Mouse (Mus musculus): Measurements from ENCODE around the gene Crcp.
"Not testable (repeated sequence)": the region's sequence is repeated elsewhere in the genome, so short reads cannot be mapped to it uniquely, and the experiment has no call there.

Gene Crcp

DNA sequence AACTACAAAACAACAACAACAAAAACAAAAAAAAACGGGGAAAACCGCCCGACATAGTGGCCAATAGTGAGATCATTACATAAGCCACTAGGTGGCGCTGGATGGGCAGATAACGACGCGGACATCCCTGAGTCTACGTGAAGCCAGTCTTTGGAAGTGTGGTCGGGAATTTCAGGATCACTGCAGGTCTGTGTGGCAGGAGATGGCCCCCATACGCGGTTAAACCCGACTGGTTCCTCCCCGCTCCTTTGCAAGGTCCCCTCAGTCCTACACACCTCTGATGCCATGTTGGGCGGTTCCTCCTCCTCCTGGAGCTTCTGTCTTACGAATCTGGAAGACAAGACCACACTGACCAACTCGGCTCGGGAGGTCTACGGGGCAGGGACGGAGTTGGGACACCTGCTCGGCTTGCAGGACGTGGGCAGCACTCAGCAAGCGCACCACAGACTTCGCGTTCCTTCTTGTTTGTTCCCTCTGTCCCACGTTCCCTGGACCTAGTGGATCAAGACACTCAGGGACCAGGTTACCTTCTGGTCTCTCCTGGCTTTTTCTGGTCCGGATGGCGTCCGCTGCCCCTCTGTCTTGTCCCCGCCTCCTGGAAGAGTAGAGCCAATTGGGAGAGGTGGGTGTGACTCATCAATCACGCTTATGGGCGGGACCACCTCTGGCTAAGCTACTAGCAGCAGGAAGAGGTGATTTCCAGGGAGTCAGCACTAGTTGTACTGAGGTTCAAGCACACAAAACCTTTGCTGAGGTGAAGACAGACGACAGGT is 5.1 kb upstream of the Crcp start:
- peak; percentile 93 for ATAC-seq (ENCODE audit: low TSS enrichment)

DNA sequence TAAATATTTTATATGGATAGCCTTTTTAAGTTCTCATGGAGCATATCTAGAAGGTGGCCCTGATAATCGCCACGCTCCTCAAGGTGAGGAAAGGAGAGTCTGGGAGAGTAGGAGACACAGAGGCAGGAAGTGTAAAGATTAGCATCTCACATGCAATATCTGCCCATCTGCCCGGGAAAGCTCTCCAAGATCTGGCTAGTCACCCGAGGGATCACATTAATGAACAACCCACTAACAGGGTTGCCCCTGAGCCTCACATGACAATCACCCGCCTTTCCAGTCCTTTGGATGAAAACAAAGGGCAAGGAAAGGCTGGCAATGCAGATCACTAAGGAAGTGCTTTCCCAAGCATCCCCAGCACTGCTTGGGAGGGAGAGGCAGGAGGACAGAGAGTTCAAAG is 2.0 kb upstream of the Crcp start:
- no peak for ATAC-seq (ENCODE audit: low TSS enrichment)

DNA sequence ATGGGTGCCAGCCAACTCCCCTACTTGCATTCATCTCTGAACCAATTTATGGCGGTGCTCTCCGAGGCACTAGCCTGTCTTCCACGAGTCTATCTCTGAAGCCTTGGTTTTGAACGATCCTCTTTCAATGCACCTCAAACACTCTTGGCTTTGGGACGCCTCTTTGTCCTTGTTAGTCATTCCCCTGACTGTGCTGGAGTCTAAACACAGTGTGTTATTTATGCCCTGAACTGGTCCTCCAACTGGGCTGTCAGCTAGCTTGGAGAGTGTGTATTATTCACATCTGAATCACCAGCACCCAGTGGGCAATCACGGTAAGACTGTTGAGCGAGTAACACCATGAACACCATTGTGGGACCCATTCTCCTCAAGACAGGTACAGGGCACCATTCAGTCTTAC is 1.4 kb upstream of the Crcp start:
- ATAC-seq (ENCODE audit: low TSS enrichment): no peak

DNA sequence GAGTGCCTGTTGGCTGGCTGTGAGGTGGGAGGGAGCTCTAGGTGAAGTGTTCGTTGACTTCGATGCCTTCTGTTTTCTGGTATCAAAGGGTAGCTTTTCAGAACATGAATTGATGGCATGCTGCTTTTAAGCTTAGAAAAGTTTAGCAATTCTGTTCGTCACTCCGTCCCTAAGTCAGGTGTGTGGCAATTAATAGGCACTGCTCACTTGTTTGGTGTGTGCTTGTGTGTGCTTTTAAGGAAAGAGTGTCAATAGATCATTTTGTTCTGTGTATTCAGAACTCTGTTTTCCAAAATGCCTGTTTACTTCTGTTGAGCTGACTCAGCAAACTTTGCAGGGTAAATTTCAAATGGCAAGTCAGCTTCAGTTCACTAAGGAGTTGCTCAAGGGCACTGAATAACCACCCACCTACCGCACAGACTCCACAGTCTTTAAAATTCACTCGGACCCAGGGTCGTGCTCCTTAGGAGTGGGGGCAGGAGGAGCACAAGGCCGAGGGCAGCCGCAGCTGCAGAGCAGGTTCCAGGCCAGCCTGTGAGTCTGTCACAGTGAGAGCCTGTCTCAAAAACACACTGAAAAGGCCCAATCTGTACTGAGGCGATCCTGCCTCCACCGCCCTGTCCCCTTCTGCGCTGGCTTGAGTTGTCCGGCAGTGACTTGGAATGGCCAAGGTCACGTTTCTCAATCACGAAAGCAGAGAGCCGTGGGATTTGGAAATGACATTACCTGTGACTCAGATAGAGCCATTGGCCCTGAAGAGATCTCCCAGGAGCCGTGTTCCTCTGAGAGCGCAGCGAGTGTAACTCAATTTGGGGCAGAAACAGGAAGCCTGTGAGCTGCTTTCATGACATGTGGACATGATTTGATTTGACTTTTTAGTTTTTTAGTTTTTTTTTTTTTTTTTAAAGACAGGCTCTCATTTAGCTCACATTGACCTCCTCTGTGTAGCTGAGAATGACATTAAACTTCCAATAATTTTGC is 2.6 kb downstream of the Crcp start:
- no peak for ATAC-seq (ENCODE audit: low TSS enrichment)

DNA sequence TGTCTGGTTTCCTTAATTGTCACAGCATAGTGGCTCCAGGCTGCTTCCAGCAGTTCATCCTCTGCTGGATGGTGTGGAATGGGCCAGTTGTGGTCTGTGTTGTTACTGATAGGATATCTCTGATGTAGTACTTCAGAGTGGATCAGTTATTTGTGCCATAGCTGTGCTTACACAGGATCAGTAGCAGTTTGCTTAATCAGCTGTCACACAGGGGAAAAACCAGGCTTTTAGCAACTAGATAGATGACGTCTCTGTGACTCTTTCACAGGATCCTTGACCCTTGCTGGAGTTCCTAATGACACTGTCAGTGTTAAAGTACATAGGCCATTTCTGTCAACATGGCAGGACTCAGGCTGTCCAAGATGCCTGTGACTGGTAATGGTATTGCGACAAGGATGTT is 4.8 kb downstream of the Crcp start:
- ATAC-seq (ENCODE audit: low TSS enrichment): no peak

DNA sequence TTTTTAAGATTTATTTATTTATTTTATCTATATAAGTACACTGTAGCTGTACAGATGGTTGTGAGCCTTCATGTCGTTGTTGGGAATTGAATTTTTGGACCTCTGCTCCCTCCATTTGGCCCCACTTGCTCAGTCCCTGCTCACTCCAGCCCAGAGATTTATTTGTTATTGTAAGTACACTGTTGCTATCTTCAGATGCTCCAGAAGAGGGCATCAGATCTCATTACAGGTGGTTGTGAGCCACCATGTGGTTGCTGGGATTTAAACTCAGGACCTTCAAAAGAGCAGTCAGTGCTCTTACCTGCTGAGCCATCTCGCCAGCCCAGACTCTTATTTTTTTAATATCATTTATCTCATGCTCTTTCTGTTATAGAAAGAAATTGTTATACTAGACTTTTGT is 7.2 kb downstream of the Crcp start:
- ATAC-seq (ENCODE audit: low TSS enrichment): not testable (repeated sequence)

DNA sequence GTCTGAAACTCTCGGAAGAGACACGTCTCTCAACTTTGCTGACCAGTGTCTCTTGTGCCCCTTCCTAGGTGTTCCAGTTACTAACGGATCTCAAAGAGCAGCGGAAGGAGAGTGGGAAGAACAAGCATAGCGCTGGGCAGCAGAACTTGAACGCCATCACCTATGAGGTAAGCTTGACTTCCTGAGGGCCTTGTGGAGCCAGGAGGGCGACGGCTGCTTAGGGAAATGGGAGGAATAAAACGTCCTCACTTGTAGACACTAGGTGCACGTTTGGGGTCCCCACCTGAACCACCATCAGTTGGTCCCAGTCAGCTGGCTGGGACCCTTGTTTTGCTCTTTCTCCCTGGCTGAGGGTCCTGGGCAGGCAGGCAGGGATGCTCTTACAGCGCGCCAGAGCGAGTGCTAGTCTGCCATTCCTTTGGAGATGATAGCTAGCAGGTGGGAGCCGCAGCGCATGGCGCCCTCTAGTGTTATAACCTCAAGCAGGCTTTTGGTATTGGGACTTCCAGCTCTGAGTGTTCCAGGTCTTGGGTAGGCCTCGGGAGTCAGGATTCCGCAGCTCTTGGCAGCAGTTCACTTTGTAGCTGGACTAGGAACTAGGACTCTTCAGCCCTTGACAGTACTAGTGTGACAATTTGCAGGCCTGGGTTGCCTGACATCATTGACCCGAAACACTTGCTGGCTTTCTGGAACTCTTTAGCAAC is 8.8 kb downstream of the Crcp start:
- no peak for ATAC-seq (ENCODE audit: low TSS enrichment)

DNA sequence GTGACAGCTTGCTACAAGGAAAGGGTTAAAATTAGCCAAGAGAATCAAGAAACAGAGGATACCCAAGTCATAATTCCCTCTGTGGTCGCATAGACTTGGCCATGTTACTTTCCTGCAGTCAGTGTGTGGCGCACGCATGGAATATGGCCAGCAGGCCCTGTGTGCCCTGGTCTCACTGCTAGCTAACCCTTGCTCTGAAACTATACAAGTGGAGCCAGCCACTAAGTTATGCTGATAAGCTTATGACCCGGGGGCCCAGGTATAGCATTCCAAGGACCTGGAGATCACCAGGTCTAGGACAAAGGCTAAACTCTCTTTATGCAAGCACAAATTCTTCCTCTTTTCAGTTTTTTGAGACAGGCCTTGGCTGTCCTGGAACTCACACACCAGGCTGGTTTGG is 11.7 kb downstream of the Crcp start:
- no peak for ATAC-seq (ENCODE audit: low TSS enrichment)

DNA sequence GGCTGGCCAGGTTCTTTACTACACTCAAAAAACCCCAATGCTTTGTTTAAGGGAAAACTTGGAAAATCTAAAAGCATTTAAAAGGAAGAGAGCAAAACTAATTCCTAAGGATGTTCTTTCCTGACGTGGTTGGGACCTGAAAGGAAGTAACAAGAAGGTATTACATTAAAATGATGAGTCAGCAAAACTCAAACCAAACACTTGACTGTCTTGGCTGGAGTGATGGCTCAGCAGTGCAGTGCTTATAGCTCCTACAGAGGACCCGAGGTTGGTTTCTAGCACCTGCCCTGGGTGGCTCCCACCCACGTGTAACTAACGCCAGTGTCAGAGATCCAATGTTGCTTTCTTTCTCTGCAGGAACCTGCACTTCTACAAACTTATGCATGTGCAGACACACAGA is 12.2 kb downstream of the Crcp start:
- ATAC-seq (ENCODE audit: low TSS enrichment): no peak

DNA sequence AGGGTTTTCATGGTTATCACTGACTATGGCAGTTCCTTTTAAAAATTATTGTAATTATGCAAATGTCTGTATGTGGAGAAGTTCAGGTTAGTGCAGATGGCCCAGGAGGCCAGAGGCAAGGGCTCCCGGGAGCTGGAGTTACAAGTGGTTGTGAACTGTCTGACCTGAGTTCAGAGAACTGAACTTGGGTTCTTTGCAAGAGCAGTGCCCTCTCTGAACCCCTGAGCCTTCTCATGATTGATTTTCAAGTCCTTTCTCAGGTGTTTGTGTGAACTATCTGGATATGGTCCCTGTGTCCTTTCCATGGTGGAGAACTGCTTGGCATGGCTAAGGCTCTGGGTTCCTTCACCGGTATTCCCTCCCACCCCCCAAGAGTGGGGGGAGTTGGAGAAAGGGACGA is 14.7 kb downstream of the Crcp start:
- no peak for ATAC-seq (ENCODE audit: low TSS enrichment)

DNA sequence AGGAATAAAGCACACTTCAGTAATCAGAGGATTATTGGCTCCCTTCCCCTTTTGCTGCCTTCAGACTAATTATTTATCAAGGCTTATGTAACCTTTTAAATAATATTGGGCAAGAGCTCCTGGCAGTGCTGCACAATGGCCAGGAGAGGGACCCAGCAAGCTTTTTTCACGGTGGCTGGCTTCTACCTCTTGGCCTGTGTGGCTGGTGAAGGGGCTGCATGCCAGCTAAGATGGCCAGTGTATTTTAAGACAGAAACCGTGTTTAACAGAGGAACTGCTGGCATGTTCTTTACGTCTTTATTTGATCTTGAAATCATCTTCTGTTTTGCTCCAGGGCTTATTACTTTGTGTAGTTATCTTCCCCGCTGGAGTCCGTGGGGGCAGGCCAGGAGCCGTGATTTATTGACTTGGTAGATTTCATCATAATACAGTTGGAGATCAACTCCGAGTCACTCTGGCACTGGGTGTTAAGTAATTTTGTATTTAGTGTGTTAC is 15.2 kb downstream of the Crcp start:
- peak; percentile 66 for ATAC-seq (ENCODE audit: low TSS enrichment)

DNA sequence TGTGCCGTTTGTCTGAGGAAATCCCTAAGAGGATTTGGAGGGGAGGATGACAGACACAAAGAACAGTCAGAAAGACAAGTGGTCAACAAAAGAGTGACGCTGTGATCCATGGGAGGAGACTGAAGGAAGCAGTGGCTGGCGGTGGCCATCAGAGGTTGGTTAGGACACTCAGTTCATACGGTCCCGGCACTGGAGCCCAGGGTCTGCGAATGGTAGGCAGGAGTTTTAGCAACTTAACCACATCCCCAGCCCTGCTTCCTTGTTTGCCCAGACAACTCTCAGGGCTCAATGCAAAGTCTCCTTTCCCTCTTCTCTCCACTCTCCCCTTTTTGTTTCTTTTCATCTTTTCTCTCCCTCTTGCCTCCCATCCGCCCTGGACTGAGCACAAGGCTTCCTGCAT is 17.0 kb downstream of the Crcp start:
- ATAC-seq (ENCODE audit: low TSS enrichment): no peak

DNA sequence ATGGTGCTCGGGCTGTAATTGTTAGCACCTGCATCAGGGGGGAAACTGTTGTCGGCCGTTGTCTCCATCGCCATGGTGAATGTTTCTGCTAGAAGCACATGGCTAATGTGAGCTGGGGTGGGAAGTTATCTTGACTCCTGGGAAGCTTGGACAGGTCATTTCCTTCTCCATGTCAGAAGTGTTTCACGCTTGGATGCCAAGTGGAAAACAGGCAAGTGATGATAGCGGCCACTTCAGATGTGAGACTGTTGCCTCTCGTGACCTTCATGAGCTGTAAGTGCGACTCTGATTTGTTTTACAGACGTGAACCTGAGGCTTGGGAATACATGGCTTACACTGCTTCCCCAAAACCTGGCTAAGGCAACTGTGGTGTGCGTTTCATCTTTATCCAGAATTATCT is 17.5 kb downstream of the Crcp start:
- ATAC-seq (ENCODE audit: low TSS enrichment): no peak

DNA sequence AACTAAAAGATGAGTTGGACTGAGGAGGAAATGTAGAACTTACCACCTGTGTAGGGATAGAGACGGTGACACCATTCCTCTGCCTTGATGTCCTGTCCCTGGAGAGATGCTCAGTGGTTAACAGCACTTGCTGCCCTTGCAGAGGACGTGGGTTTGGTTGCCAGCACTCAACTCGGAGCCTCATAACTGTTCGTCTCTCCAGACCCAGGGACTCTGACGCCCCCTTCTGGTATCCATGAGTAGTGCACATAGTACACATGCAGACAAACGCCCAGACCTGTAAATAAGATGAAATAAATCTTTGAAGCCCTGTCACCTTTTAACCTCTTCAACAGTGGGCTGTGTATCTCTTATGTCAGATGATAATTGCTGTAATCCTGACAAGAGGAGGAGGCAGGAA is 17.9 kb downstream of the Crcp start:
- ATAC-seq (ENCODE audit: low TSS enrichment): no peak

DNA sequence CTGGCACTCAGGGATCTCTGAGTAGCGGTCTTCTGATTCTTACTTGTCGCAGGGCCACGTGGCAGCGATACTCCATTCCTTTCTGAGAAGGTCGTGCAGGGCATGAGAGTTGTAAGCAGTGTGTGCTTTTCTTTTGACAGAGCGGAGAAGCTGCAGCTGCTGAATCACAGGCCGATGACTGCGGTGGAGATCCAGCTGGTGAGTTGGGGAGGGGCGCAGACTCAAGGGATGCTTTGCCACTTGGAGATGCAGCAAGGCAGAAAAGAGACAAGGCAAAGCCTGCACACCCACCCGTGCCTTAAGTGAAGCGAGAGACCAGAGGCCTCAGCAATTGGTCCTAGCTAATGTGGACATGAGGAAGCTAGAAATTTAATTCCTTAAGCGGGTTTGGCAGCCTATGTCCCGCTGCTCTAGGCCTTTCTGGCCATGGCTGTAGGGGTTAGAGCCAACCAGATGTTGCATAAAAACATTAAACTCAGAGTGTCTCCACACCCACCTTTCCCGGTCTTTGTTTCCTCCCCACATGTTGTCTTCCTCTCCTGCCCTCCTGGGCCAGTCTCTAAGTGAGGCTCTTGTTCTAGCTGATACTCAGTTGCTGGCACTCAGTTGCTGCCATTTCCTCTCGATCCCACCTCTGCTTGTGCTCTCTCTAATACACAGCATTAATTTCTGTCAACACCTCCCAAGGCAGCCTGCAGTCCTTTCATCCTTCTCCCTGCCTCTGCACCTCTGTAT is 19.9 kb downstream of the Crcp start:
- no peak for ATAC-seq (ENCODE audit: low TSS enrichment)

DNA sequence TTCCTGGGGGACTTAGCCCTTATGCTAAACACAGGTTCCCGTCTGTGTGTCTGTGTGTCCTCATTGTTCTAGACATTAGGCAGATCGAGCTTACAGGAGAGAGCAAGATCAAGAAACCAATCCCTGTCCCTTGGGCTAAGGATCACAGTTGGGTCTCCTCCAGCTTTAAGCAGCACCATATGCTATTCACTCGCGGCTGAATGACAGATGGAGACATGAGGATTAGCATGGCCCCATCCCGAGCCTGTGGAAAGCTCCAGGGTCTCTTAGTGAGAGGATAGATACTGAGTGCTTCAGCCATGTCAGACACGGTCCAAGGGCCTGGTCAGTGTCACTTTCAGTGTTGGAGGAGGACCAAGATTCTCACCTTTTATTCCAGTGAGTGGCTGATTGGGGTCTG is 21.3 kb downstream of the Crcp start:
- no peak for ATAC-seq (ENCODE audit: low TSS enrichment)

DNA sequence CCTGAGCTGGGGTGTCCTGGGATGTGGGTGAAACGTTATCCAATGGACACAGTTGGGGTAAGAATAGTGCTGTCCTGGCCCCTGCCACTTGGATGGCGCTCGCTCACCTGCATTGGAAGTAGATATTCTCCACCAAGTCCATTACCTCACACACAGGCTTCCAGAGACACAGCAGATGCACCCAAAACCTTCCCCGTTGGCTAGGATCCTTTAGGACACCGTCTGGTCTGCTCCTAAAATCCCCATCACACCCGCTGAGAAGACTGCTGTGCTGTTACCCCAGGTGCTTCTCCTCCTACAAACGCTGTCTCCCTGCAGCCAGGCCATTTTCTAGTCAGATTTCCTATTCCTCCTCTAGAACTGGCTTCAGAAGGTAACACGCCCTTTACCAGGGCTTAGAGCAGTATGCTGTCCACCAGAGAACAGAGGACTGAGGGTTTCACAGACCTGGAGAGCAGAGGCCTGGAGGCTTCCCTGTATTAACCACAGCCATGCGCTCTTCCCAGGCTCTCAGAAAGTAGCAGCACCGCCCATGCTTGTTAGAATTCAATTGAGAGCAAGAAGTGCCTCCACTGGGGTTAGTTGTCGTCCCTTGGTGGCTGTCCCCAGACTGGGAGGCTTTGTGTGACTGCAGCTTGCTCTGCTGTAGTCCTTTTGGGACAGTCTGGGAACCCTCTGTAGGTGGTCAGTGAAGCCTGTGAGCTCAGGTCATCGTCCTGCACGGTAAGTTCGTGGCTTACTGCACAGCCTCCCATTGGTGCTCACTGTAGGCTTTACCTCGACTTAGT is 22.2 kb downstream of the Crcp start:
- no peak for ATAC-seq (ENCODE audit: low TSS enrichment)

DNA sequence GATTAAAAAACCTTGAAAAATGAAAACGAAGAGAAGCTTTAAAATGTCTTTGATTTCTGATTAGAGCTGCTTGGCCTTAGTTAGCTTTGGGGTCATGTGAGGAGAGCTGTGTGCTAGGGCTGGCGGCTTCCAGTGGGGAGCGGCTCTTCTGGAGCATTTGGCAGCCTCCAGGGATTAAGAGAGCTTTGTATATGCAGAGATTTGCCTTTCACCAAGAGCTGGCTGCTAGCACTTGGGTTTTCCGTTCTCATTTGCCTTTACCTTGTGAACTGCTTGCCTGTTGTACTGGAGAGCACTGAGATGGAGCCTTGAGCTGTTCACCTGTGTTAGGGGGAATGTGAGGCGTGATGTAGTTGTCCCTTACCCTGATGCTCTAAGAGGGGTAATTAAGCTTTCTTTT is 23.4 kb downstream of the Crcp start:
- ATAC-seq (ENCODE audit: low TSS enrichment): 0 out of 2 replicates have a peak, but pooled peaks have one; percentile 31

DNA sequence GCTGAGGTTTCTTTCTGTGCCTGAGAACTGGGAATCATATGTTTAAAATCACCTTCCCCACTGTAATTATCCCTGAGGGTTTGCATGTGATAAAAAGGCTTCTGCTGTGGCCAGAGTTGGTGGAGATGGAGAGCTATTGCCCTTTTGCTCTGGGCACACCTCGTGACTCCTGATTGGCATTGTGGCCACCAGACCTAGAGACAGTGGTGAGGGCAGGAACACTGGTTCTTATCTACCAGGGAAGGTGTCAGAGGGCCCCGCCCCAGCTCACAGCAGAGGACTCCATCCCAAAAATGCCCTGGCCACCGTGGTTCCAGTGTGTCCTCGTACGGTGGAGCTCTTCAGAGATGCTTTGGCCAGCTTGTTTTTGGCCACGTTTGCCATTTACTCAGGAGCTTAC is 23.9 kb downstream of the Crcp start:
- no peak for ATAC-seq (ENCODE audit: low TSS enrichment)

DNA sequence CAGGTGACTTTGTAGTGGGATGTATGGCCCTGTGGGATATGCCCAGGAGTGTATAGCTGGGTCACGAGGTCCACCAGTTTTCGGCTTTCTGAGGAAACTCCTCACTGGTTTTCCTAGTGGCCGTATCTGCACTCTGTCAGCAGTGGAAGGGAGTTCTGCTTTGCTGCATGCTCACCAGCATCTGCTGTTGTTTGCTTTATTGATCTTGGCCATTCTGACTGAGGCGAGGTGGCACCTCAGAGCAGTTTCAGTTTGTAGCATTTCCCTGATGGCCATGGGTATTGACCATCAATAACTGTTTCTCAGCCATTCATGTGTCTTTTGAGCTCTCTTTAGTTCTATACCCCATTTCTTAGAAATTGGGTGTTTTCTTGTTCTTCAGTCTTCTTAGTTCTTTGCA is 26.6 kb downstream of the Crcp start:
- ATAC-seq (ENCODE audit: low TSS enrichment): no peak

DNA sequence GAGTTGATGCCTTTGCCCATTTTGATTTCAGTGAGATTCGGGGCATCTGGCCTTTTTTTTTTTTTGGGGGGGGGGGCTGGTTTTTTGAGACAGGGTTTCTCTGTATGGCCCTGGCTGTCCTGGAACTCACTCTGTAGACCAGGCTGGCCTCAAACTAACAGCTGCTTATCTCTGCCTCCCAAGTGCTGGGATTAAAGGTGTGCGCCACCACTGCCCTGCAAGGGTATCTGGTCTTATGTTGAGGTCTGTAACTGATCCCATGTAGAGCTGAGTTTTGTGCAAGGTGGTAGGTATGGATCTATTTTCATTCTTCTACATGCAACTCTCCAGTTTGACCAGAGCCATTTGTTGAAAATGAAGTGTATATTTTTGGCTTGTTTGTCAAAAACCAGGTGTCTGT is 27.2 kb downstream of the Crcp start:
- no peak for ATAC-seq (ENCODE audit: low TSS enrichment)

Data from frontal cortex, adult (tissue).